Mouse (Mus musculus) ES-Bruce4 (cell line): ENCODE results near the gene Gm5725. TPM values are rescaled to one million over a fixed set of nuclear protein-coding genes. Genes with fewer than 3 reads are reported as not detected.
"Not testable (repeated sequence)": the region's sequence is repeated elsewhere in the genome, so short reads cannot be mapped to it uniquely, and the experiment has no call there.

ENCODE experiments used
- H3K27ac ChIP-seq: 2 replicates; pipeline ENCODE4 v1.5.1; 2012; ENCODE audit warnings: low read length, inconsistent platforms; ENCODE audit not compliant: insufficient read depth
- H3K27me3 ChIP-seq: 2 replicates; pipeline ENCODE4 v1.6.1; 2012; ENCODE audit warnings: mild to moderate bottlenecking, low read length, inconsistent platforms; ENCODE audit not compliant: control insufficient read depth, poor library complexity, insufficient read depth, severe bottlenecking
- H3K36me3 ChIP-seq: 2 replicates; pipeline ENCODE4 v1.6.1; 2012; ENCODE audit warnings: inconsistent platforms, mild to moderate bottlenecking, low read length, moderate library complexity; ENCODE audit not compliant: control insufficient read depth, poor library complexity, insufficient read depth, severe bottlenecking
- H3K4me1 ChIP-seq: one replicate; pipeline ENCODE4 v1.8.1; 2011; ENCODE audit warnings: low read length; ENCODE audit not compliant: control insufficient read depth, insufficient read depth
- H3K4me3 ChIP-seq: 2 replicates; pipeline ENCODE4 v1.5.1; 2011; ENCODE audit warnings: low read depth, mild to moderate bottlenecking, low read length
- H3K9ac ChIP-seq: 2 replicates; pipeline ENCODE4 v1.6.1; 2012; ENCODE audit warnings: low read depth, mild to moderate bottlenecking, inconsistent platforms; ENCODE audit not compliant: poor library complexity, severe bottlenecking
- H3K9me3 ChIP-seq: replicated peaks from 2 replicates; pipeline ENCODE4 v1.6.1; 2012; ENCODE audit warnings: mild to moderate bottlenecking, low read length, inconsistent platforms; ENCODE audit not compliant: control insufficient read depth, poor library complexity, insufficient read depth, severe bottlenecking
- polyA plus RNA-seq: library from polyadenylated mRNA; stranded (reverse); fragments of >200 nt; gene quantifications from 2 replicates; pipeline ENCODE4 v1.2.4, GENCODE M21; 2011; ENCODE audit warnings: low read depth; ENCODE audit not compliant: missing spikeins, insufficient read depth, insufficient read length

The Gm5725 gene
- not detected in 2 replicates for polyA plus RNA-seq

GRCm38 (mm10) chr7:21844167-21844566, at the start of gene Gm5725:
TSS of gene Gm5725 (minus strand) at chr7:21844267.
- not testable (repeated sequence) for H3K36me3 ChIP-seq, H3K4me3 ChIP-seq, H3K27me3 ChIP-seq, H3K9me3 ChIP-seq, H3K4me1 ChIP-seq, H3K27ac ChIP-seq, H3K9ac ChIP-seq

GRCm38 (mm10) chr7:21832051-21832450, 12.0 kb downstream of the Gm5725 start, which contains the start of gene Vmn1r135:
TSS of gene Vmn1r135 (plus strand) at chr7:21832351.
- H3K36me3 ChIP-seq, H3K27me3 ChIP-seq, H3K27ac ChIP-seq, H3K9me3 ChIP-seq, H3K4me3 ChIP-seq, H3K4me1 ChIP-seq, H3K9ac ChIP-seq: not testable (repeated sequence)

GRCm38 (mm10) chr7:21796628-21797027, 47.4 kb downstream of the Gm5725 start, which contains the start of gene Gm4177:
TSS of gene Gm4177 (minus strand) at chr7:21796728.
- not testable (repeated sequence) for H3K4me3 ChIP-seq, H3K27me3 ChIP-seq, H3K27ac ChIP-seq, H3K9me3 ChIP-seq, H3K4me1 ChIP-seq, H3K9ac ChIP-seq, H3K36me3 ChIP-seq

Other genes starting within 250 kb of the Gm5725 start
- not detected in 2 replicates for gene Vmn1r132, start 230.2 kb downstream of the Gm5725 start, polyA plus RNA-seq
- not detected in 2 replicates for gene Gm4175, start 82.8 kb downstream of the Gm5725 start, polyA plus RNA-seq
- not detected in 2 replicates for gene Gm4177, start 47.5 kb downstream of the Gm5725 start, polyA plus RNA-seq
- gene Vmn1r135, start 11.9 kb downstream of the Gm5725 start, polyA plus RNA-seq = not detected in 2 replicates
- gene Gm5891, start 77.0 kb upstream of the Gm5725 start, polyA plus RNA-seq = not detected in 2 replicates
- gene Vmn1r137, start 150.3 kb upstream of the Gm5725 start, polyA plus RNA-seq = not detected in 2 replicates
- not detected in 2 replicates for gene Vmn1r138, start 184.6 kb upstream of the Gm5725 start, polyA plus RNA-seq
- gene Gm6176, start 212.0 kb upstream of the Gm5725 start, polyA plus RNA-seq = not detected in 2 replicates
- gene Vmn1r139, start 224.8 kb upstream of the Gm5725 start, polyA plus RNA-seq = not detected in 2 replicates